Mouse (Mus musculus) hindbrain, embryonic 14.5 days (tissue): ENCODE data around the gene Matn3. TPM values are rescaled to one million over a fixed set of nuclear protein-coding genes. Genes with fewer than 3 reads are reported as not detected.

ENCODE experiments used
- ATAC-seq: fragments of 200-750 bp; cut with Nextera tagmentation; 2 replicates; pipeline ENCODE4 v1.8.0; 2017; ENCODE audit warnings: moderate number of reproducible peaks, mild to moderate bottlenecking, moderate TSS enrichment, moderate library complexity; ENCODE audit not compliant: low FRiP score
- DNase-seq: peaks from one replicate; pipeline ENCODE4 v3.0.0-alpha.2; 2015; ENCODE audit warnings: low spot score
- H3K27ac ChIP-seq: fragments of 300-500 bp; sonication (generic); 2 replicates; pipeline ENCODE4 v1.5.1; 2014; ENCODE audit warnings: mild to moderate bottlenecking, moderate library complexity
- H3K27me3 ChIP-seq: fragments of 300-500 bp; sonication (generic); 2 replicates; pipeline ENCODE4 v1.6.1; 2014; ENCODE audit warnings: mild to moderate bottlenecking, low read length, mixed read lengths; ENCODE audit not compliant: control insufficient read depth, insufficient read depth
- H3K36me3 ChIP-seq: fragments of 300-500 bp; sonication (generic); replicated peaks from 2 replicates; pipeline ENCODE4 v1.6.1; 2014; ENCODE audit not compliant: control insufficient read depth, insufficient read depth
- H3K4me1 ChIP-seq: fragments of 300-500 bp; sonication (generic); replicated peaks from 2 replicates; pipeline ENCODE4 v1.6.1; 2014; ENCODE audit warnings: antibody characterized with exemption, low read length, mixed read lengths; ENCODE audit not compliant: control insufficient read depth, insufficient read depth
- H3K4me2 ChIP-seq: fragments of 300-500 bp; sonication (generic); replicated peaks from 2 replicates; pipeline ENCODE4 v1.6.1; 2014; ENCODE audit warnings: mild to moderate bottlenecking, moderate library complexity
- H3K4me3 ChIP-seq: fragments of 300-500 bp; sonication (generic); replicated peaks from 2 replicates; pipeline ENCODE4 v1.5.1; 2014; ENCODE audit warnings: mild to moderate bottlenecking, low read length
- H3K9ac ChIP-seq: fragments of 300-500 bp; sonication (generic); 2 replicates; pipeline ENCODE4 v1.6.1; 2014
- H3K9me3 ChIP-seq: fragments of 300-500 bp; sonication (generic); 2 replicates; pipeline ENCODE4 v1.6.1; 2016; ENCODE audit warnings: low read length; ENCODE audit not compliant: control insufficient read depth
- WGBS: fragments of 180-500 bp; shearing (Covaris S2); extraction: QIAGEN DNeasy Blood & Tissue Kit; methylation state at CpG from one replicate; pipeline ENCODE4 v1.1.7; 2014; 5-methylcytosine and 5-hydroxymethylcytosine counted together
- polyA plus RNA-seq: library from polyadenylated mRNA; unstranded; fragments of >200 nt; fragmentation: Nextera tagmentation; extraction: Ambion mirVana; gene quantifications from 2 replicates; pipeline ENCODE4 v1.2.1, GENCODE M21; 2014

Matn3 gene
- polyA plus RNA-seq = 0.15 and 0.17 TPM in 2 replicates

DNA sequence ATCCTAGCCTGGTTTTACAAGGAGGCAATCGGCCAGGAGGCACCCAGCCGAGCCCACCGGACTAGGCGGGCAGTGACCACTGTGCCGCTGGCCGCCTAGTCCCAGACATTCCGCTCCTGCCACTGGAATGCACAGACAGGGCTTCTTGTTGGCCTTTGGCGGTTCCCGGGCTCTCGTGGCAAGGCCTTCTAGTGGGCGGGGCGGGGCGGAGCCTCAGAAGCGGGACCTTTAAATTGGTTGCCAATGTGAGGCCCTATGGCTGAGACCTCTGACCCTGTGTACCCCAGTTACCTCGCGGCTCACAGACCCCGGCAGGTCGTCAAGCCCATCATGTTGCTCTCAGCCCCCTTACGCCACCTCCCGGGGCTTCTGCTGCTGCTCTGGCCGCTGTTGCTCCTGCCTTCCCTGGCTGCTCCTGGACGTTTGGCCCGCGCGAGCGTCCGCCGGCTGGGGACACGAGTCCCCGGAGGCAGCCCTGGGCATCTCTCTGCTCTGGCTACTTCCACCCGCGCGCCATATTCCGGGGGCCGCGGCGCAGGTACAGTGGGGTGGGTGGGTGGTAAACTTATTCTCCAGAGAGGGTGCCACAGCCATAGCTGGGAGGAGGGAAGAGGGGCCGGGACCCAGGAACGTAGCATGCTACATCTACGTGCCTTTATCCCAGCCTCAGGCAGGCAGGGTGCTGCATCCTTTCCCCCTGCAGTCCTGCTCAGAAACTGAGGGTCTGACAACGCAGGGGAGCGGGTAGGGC lies at the start of gene Matn3:
Gene Matn3, plus strand, starts transcription at position 216 of the 751 bp plus-strand sequence.
- ATAC-seq (peak; percentile 37; the same call in 1 of the 2 replicates), DNase-seq (peak; percentile 40)
- WGBS = 1% methylated on average over 42 of the region's 42 CpGs

DNA sequence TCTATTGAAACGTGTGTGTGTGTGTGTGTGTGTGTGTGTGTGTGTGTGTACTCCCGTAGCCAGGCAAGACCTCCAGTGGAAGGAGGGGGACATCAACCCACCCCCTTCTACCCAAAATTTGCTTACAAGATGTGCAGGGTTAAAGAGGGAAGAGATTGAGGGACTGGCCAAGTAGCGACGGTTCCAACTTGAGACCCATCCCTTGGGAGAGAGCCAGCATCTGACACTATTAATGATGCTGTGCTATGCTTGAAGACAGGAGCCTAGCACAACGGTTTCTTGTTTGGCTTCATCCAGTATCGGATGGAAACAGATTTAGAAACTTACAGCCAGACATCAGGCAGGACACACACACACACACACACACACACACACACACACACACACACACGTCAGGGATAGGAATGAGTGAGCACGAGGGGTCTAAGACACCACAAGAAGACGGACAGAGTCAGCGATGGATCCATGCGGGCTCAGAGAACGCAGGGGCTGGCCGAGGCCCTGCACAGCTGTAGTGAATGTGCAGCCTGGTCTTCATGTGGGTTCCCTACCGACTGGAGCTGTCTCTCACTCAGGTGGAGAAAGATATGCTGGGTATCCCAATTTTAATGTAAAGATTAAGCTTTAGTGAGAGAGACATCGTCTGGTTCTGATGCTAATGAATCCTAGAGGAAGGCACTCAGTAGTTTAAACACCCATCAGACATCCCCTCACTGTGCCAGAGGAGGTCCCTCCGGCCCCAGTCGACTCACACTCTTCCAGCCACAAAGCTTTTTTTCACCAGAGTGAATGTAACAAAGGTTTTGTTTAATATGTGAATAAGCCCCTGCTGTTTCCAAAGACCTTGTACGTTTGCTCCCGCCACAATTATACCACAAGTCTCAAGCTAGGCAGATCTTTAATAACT lies 48.6 kb upstream of the Matn3 start:
- Histone ChIP-seq H3K9me3 (no peaks in the 10 kb centered on the region), H3K27me3 (no peaks in the 10 kb centered on the region), H3K9ac (no peak overlapping the region), H3K4me1 (peaks cover 7% of the 10 kb centered on the region; the same call in 1 of the 2 replicates), H3K4me3 (no peak overlapping the region), H3K36me3 (no peaks in the 10 kb centered on the region), H3K27ac (no peak overlapping the region), H3K4me2 (no peak overlapping the region)
- DNase-seq (no peak), ATAC-seq (peak; percentile 38; the same call in 1 of the 2 replicates)
- 43% methylated on average over 19 of the region's 19 CpGs for WGBS

More for the DNA sequence above, at the start of gene Matn3:
- Histone ChIP-seq H3K9ac (peak within 1 kb of the TSS; percentile 51), H3K27me3 (no peaks in the 10 kb centered on the region), H3K4me3 (peak within 1 kb of the TSS; percentile 34), H3K36me3 (no peaks in the 10 kb centered on the region), H3K27ac (no peak within 1 kb of the TSS), H3K4me2 (peak within 1 kb of the TSS; percentile 79), H3K9me3 (no peaks in the 10 kb centered on the region), H3K4me1 (peaks cover 5% of the 10 kb centered on the region; the same call in 1 of the 2 replicates)

DNA sequence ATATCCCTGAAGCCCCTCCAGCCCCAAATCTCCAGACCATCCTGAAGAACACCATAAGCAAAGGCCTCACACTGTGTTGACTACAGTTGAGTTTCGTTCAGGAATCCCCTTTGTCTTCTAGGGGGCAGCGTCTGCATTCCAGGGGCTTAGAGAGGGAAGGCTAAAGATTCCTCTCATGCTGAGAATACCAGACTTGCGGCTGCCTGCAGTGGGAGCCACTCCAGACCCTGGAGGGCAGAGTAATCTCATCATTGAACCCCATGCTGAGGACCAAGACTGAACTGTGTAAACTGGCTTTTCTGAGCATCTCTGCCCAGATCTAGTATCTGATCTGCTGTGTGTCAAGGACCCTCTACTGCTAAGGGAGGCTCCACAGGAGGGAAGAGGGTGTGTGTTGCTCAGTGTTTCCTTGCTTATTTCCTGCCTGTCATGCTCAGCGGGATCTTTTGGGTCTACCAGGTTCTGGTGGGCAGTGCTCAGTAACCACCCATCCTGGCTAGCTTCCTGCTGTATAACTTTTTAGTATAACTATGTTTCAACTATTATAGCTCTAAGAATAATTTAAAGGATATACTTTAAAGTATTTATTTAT lies 47.5 kb upstream of the Matn3 start:
- DNase-seq (no peak), ATAC-seq (no peak)
- H3K4me2 ChIP-seq = no peak overlapping the region
- no peak overlapping the region for H3K27ac ChIP-seq
- no peaks in the 10 kb centered on the region for H3K9me3 ChIP-seq
- no peak overlapping the region for H3K9ac ChIP-seq
- H3K36me3 ChIP-seq = no peaks in the 10 kb centered on the region
- H3K4me3 ChIP-seq = no peak overlapping the region
- 25% methylated on average over 4 of the region's 4 CpGs for WGBS
- H3K27me3 ChIP-seq = no peaks in the 10 kb centered on the region
- peaks cover 7% of the 10 kb centered on the region; the same call in 1 of the 2 replicates for H3K4me1 ChIP-seq

DNA sequence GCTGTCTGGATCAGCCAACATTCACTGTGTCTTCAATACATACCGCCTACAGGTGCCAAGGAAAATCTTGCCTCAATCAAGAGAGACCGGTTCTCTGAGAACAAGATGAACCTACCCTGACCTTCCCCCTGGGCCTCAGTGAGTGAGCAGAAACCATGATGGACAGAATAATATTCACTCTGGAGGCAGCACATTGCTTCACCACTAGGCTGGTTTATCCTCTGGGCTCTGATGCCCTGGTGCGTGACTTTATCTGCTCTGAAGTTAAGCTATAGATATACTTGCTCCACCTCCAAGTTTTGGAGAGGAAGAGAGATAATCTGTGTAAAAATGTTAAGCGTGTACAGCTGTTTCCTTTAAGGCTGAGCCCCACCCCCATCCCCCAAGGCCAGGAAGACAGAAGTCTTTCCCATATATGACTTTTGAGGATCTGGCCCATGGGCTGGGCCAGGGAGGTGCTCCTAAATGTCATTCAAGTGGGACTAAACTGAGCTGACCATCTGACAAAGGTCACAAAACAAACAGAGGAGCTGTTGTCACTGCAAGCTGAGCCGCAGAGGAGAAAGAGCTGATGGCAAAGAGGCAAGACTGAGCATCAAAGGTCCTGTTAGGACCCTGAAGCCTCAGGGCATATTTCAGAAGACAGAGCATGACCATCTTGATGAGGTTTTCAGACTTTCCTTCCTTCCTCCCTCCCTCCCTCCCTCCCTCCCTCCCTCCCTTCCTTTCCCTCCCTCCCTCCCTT lies 46.6 kb upstream of the Matn3 start:
- DNase-seq (no peak), ATAC-seq (no peak)
- no peak overlapping the region for H3K9ac ChIP-seq
- peaks cover 7% of the 10 kb centered on the region; the same call in 1 of the 2 replicates for H3K4me1 ChIP-seq
- WGBS = 71% methylated on average over 5 of the region's 5 CpGs
- no peak overlapping the region for H3K4me2 ChIP-seq
- H3K36me3 ChIP-seq = no peaks in the 10 kb centered on the region
- H3K4me3 ChIP-seq = no peak overlapping the region
- no peak overlapping the region for H3K27ac ChIP-seq
- no peaks in the 10 kb centered on the region for H3K9me3 ChIP-seq
- H3K27me3 ChIP-seq = no peaks in the 10 kb centered on the region

DNA sequence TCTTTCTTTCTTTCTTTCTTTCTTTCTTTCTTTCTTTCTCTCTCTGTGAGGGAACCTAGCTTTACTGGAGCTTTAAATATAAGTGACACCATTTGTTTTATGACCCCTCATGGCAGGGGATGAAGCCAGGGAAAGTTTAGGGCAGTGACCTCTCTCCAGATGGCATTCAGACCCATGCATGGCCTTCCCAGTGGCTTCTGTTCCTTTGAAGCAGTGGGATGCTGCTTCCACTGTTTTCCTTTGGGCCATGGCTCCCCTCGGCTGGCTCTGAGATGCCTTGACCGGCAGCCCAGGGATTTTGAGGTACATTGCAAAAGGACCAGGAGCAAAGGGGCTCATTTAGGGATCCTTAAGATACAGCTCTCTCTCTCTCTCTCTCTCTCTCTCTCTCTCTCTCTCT lies 45.8 kb upstream of the Matn3 start:
- Histone ChIP-seq H3K27ac (no peak overlapping the region), H3K4me3 (no peak overlapping the region), H3K9ac (no peak overlapping the region), H3K4me1 (peaks cover 7% of the 10 kb centered on the region; the same call in 1 of the 2 replicates), H3K27me3 (no peaks in the 10 kb centered on the region), H3K9me3 (no peaks in the 10 kb centered on the region), H3K36me3 (no peaks in the 10 kb centered on the region), H3K4me2 (no peak overlapping the region)
- DNase-seq (no peak), ATAC-seq (no peak)
- 18% methylated on average over 2 of the region's 2 CpGs for WGBS

DNA sequence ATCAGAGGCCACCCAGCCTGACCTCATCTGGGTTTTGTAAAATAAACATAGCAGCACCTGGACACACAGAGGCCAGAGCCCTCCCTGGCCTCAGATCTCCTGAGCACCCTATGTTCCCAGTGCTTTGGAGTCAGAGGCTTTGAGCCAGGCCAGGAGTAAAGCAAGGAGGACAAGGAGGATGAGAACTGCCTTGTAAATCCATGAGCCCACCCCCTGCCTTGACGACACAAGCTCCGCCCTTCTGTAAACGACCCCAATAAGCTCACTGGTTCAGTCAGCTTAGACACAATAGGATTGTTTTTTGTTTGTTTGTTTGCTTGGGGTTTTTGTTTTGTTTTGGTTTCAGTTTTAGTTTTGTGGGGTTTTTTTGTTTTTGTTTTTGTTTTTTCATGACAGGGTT lies 45.2 kb upstream of the Matn3 start:
- Histone ChIP-seq H3K27ac (no peak overlapping the region), H3K4me2 (no peak overlapping the region), H3K4me3 (no peak overlapping the region), H3K36me3 (no peaks in the 10 kb centered on the region), H3K27me3 (no peaks in the 10 kb centered on the region), H3K9me3 (no peaks in the 10 kb centered on the region), H3K9ac (no peak overlapping the region), H3K4me1 (peaks cover 7% of the 10 kb centered on the region; the same call in 1 of the 2 replicates)
- 34% methylated on average over 3 of the region's 3 CpGs for WGBS
- ATAC-seq (no peak), DNase-seq (no peak)

DNA sequence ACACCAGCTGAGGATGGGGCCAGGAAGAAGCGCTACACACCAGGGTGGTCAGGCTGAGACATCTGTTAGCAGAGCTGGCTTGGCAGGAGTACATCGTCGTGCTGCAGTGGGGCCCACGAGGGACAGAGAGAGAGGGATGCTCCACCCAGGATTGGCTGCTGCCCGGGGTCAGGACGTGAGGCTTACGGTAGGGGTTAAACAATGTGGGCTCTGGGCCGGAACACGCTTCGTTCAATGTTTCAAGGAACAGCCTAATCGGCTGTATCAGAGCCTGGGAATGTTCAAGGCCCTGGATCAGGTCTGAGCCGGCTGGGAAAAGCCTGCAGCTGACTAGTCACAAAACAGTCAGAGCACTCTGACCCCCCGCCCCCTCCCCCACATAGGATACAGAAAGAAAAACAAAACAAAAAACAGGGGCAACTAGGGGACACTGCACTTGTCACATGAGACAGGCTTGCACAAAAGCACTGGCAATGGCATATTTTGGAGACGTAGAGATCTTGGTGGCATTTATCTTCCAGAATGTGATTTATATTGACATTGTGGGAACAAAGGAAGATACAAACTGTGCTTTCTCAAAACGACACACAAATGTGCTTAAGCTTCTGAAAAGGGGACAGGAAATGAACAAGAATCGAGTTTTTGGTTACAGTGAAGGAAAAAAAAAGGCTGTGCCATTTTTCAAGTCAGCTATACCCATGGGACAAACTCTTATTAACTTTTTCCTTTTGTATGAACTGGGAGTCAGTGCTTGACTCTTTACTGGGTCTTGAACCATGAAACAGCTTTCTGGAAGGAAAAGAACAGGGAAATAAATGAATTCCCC lies 34.7 kb upstream of the Matn3 start:
- Histone ChIP-seq H3K4me3 (no peak overlapping the region), H3K4me1 (peaks cover 21% of the 10 kb centered on the region), H3K9ac (0 out of 2 replicates have a peak overlapping the region, but pooled peaks have one; percentile 18), H3K36me3 (no peaks in the 10 kb centered on the region), H3K27me3 (no peaks in the 10 kb centered on the region), H3K9me3 (no peaks in the 10 kb centered on the region), H3K27ac (peak overlapping the region; percentile 40), H3K4me2 (0 out of 2 replicates have a peak overlapping the region, but pooled peaks have one; percentile 1)
- DNase-seq (no peak), ATAC-seq (peak; percentile 68; the same call in 1 of the 2 replicates)
- 5% methylated on average over 16 of the region's 16 CpGs for WGBS

DNA sequence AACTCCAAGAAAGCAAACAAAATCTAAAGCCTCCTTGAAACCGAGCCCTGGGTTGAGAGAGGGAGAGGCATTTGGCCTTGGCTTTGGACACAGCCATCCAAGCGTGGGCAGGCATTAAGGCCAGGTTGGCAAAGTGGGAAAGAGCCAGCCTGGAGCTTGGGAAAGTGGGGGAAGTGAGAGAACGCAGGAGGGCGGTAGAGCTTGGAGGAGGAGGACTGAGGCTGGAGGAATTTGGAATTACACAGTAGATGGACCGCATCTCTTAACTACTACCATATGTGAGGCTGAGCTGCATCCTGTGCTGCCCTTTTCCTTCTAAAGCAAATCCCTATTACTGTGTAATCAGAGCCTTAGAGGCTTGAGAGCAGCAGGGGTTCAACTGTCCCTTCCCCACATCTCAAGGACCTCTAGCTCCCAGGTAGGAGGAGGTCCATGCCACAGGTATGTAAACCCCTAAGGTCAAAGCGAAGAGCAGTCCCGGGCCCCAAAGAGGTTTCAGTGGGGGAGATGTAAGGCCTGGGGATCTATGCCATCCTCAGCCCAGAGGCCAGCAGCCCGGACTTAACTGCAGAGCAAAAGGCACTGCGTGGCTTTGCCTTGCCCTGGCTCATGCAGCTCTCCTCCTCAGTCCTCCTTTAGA lies 33.9 kb upstream of the Matn3 start:
- Histone ChIP-seq H3K36me3 (no peaks in the 10 kb centered on the region), H3K27me3 (no peaks in the 10 kb centered on the region), H3K9ac (no peak overlapping the region), H3K9me3 (no peaks in the 10 kb centered on the region), H3K4me1 (peaks cover 21% of the 10 kb centered on the region), H3K27ac (no peak overlapping the region), H3K4me3 (no peak overlapping the region), H3K4me2 (no peak overlapping the region)
- WGBS = 64% methylated on average over 9 of the region's 9 CpGs
- no peak for DNase-seq
- no peak for ATAC-seq
